Mouse (Mus musculus): ENCODE data around the gene Saa3. TPM values are rescaled to one million over a fixed set of nuclear protein-coding genes. Genes with fewer than 3 reads are reported as not detected.

Saa3 gene
- polyA plus RNA-seq, 1 experiment from 2014 or later: 0.54 TPM

Other genes with a start within 250 kb of the Saa3 start
- 13.5 and 14.9 TPM in 2 replicates for gene Sergef, start 75.9 kb downstream of the Saa3 start, polyA plus RNA-seq (2015; fragmentation: Nextera tagmentation; extraction: Ambion mirVana)
- 1.0 TPM in 2 replicates for gene Tph1, start 43.2 kb downstream of the Saa3 start, polyA plus RNA-seq (2015; fragmentation: Nextera tagmentation; extraction: Ambion mirVana)
- 23.2 and 25.6 TPM in 2 replicates for gene Saal1, start 5.0 kb downstream of the Saa3 start, polyA plus RNA-seq (2015; fragmentation: Nextera tagmentation; extraction: Ambion mirVana)
- gene Saa4, start 16.9 kb upstream of the Saa3 start, polyA plus RNA-seq (2015; fragmentation: Nextera tagmentation; extraction: Ambion mirVana): 0.27 and 0.68 TPM in 2 replicates
- gene Saa1, start 27.3 kb upstream of the Saa3 start, polyA plus RNA-seq (2015; fragmentation: Nextera tagmentation; extraction: Ambion mirVana): 0.48 TPM in 1 of 2 replicates, not detected in the other
- not detected in 2 replicates for gene Saa2, start 36.1 kb upstream of the Saa3 start, polyA plus RNA-seq (2015; fragmentation: Nextera tagmentation; extraction: Ambion mirVana)
- 20.5 and 23.4 TPM in 2 replicates for gene Hps5, start 80.4 kb upstream of the Saa3 start, polyA plus RNA-seq (2015; fragmentation: Nextera tagmentation; extraction: Ambion mirVana)
- 50.0 and 51.6 TPM in 2 replicates for gene Gtf2h1, start 80.4 kb upstream of the Saa3 start, polyA plus RNA-seq (2015; fragmentation: Nextera tagmentation; extraction: Ambion mirVana)
- 1,904 and 2,036 TPM in 2 replicates for gene Ldha, start 125.8 kb upstream of the Saa3 start, polyA plus RNA-seq (2015; fragmentation: Nextera tagmentation; extraction: Ambion mirVana)
- gene Ldhc, start 145.5 kb upstream of the Saa3 start, polyA plus RNA-seq (2015; fragmentation: Nextera tagmentation; extraction: Ambion mirVana): not detected in 2 replicates
- gene Tsg101, start 204.3 kb upstream of the Saa3 start, polyA plus RNA-seq (2015; fragmentation: Nextera tagmentation; extraction: Ambion mirVana): 137 and 140 TPM in 2 replicates
- 11.6 and 12.6 TPM in 2 replicates for gene Uevld, start 242.8 kb upstream of the Saa3 start, polyA plus RNA-seq (2015; fragmentation: Nextera tagmentation; extraction: Ambion mirVana)